Mouse (Mus musculus): ENCODE measurements around the gene Zkscan14. TPM values are rescaled to one million over a fixed set of nuclear protein-coding genes. Genes with fewer than 3 reads are reported as not detected.

The Zkscan14 gene
- 1.8 TPM for polyA plus RNA-seq (2014; fragmentation: Illumina TruSeq; extraction: RNeasy Lipid Tissue Mini Kit (QIAGEN cat#74804))

GRCm38 (mm10) chr5:145201321-145201991 is at the start of gene Zkscan14:
Zkscan14 (minus strand) TSS chr5:145201868.

DNA sequence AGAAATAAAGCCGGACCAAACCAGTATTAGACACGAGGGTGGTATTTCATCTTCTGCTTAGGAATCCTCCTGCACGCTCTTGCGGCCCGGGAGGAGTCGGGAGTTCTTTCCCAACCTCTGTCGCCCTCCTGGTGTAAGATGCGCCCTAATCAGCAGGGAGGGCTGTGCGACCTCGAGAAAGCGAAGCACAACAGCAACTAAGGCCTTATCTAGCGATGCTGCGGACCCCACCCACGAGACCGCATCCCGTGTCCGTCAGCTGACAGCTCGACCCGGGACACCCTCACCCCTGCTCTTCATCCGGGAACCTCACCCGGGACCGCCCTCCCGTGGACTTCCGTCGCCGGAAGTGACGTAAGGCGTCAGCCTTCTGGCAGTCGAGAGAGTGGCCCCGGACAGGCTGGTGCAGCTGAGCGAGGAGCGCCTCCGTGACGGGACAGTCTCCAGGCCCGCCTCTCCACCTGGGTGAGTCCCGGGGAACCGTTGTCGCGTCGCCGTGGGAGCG is 29.8 kb upstream of the Zkscan14 start, which contains the start of gene Zfp655:
TSS of gene Zfp655 (plus strand) at position 349 of the 505 bp plus-strand sequence.

DNA sequence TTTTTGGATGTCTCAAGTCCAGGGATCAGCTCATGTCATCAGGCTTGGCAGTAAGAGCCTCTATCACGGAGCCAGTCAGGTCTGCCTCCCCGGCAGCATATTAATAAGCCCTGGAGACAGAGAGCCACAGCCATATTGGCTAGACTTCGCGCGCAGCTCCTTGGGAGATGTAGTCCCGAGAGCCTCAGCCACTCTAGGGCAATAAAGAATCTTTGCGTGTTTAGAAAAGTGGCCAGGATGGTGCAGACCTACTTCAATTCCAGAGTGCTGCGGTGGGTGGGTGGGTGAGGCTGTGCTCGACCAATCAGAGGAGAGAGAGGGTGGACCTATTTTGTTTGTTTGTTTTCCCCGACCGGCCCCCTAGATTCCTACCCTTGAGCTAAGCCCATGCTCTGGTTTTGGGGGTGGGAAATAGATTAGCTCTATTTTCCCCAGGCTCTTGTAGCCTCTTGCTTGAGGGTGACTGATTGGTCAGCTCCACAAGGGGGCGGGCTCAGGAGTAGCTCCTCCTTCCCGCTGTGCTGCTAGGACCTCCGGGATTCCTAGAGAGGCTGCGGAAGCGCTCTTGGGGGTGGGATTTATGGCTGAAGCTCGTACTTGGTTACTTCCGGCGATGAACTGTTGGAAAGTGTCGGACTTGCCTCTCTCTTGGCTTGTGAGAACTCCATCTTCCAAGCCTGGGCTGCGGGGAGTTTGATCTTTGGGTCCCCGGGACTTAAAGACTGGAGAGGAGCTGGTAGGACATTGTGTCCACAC is 2.4 kb upstream of the Zkscan14 start, which contains the start of gene Zkscan5:
TSS of gene Zkscan5 (plus strand) at position 627 of the 756 bp plus-strand sequence.

DNA sequence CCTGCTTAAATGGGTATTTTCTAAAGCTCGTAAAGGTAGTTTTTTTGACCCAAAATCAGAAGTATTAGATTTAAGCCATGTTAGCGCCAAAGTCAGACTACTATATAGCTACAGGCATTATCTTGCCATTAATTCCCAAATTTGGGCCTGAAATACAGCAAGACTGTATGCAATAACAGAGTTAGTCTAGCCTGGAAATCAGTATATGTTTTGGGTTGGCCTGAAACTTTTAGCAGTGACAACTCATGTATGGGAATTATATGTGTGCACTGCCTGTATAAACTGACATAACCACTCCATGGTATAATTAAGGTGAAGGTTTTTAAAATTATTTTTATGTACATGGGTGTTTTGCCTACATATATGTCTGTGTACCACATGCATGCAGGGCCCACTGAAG is 9.7 kb downstream of the Zkscan14 start, which contains the start of gene Atp5j2:
TSS of gene Atp5j2 (minus strand) at position 101 of the 400 bp plus-strand sequence.

GRCm38 (mm10) chr5:145166536-145167305 is 34.9 kb downstream of the Zkscan14 start, which contains the start of the genes Ptcd1 and Cpsf4:
Ptcd1 (minus strand) TSS chr5:145167108.
Cpsf4 (plus strand) TSS chr5:145167213.

Other genes with a start within 250 kb of the Zkscan14 start
- 13.4 TPM for gene Smurf1, start 236.0 kb downstream of the Zkscan14 start, polyA plus RNA-seq (2014; fragmentation: Illumina TruSeq; extraction: RNeasy Lipid Tissue Mini Kit (QIAGEN cat#74804))
- gene Gm4871, start 169.1 kb downstream of the Zkscan14 start, polyA plus RNA-seq (2014; fragmentation: Illumina TruSeq; extraction: RNeasy Lipid Tissue Mini Kit (QIAGEN cat#74804)), result not detected
- not detected for gene 1700018F24Rik, start 158.9 kb downstream of the Zkscan14 start, polyA plus RNA-seq (2014; fragmentation: Illumina TruSeq; extraction: RNeasy Lipid Tissue Mini Kit (QIAGEN cat#74804))
- 24.2 TPM for gene Arpc1a, start 118.0 kb downstream of the Zkscan14 start, polyA plus RNA-seq (2014; fragmentation: Illumina TruSeq; extraction: RNeasy Lipid Tissue Mini Kit (QIAGEN cat#74804))
- 4.9 TPM for gene Kpna7, start 117.8 kb downstream of the Zkscan14 start, polyA plus RNA-seq (2014; fragmentation: Illumina TruSeq; extraction: RNeasy Lipid Tissue Mini Kit (QIAGEN cat#74804))
- 31.5 TPM for gene Arpc1b, start 87.7 kb downstream of the Zkscan14 start, polyA plus RNA-seq (2014; fragmentation: Illumina TruSeq; extraction: RNeasy Lipid Tissue Mini Kit (QIAGEN cat#74804))
- 24.7 TPM for gene Pdap1, start 61.6 kb downstream of the Zkscan14 start, polyA plus RNA-seq (2014; fragmentation: Illumina TruSeq; extraction: RNeasy Lipid Tissue Mini Kit (QIAGEN cat#74804))
- gene Bud31, start 61.5 kb downstream of the Zkscan14 start, polyA plus RNA-seq (2014; fragmentation: Illumina TruSeq; extraction: RNeasy Lipid Tissue Mini Kit (QIAGEN cat#74804)), result 235 TPM
- gene Ptcd1, start 34.8 kb downstream of the Zkscan14 start, polyA plus RNA-seq (2014; fragmentation: Illumina TruSeq; extraction: RNeasy Lipid Tissue Mini Kit (QIAGEN cat#74804)), result 1.0 TPM
- 1.8 TPM for gene Cpsf4, start 34.7 kb downstream of the Zkscan14 start, polyA plus RNA-seq (2014; fragmentation: Illumina TruSeq; extraction: RNeasy Lipid Tissue Mini Kit (QIAGEN cat#74804))
- 10.3 TPM for gene Atp5j2, start 9.8 kb downstream of the Zkscan14 start, polyA plus RNA-seq (2014; fragmentation: Illumina TruSeq; extraction: RNeasy Lipid Tissue Mini Kit (QIAGEN cat#74804))
- gene Zkscan5, start 2.7 kb upstream of the Zkscan14 start, polyA plus RNA-seq (2014; fragmentation: Illumina TruSeq; extraction: RNeasy Lipid Tissue Mini Kit (QIAGEN cat#74804)), result 11.6 TPM
- gene Zfp655, start 29.8 kb upstream of the Zkscan14 start, polyA plus RNA-seq (2014; fragmentation: Illumina TruSeq; extraction: RNeasy Lipid Tissue Mini Kit (QIAGEN cat#74804)), result 162 TPM
- not detected for gene Zscan25, start 78.6 kb upstream of the Zkscan14 start, polyA plus RNA-seq (2014; fragmentation: Illumina TruSeq; extraction: RNeasy Lipid Tissue Mini Kit (QIAGEN cat#74804))
- gene Cyp3a57, start 143.4 kb upstream of the Zkscan14 start, polyA plus RNA-seq (2014; fragmentation: Illumina TruSeq; extraction: RNeasy Lipid Tissue Mini Kit (QIAGEN cat#74804)), result not detected